Mouse (Mus musculus) kidney, postnatal 14 days (tissue): ENCODE data around the gene Rtl8b.
A peak's percentile ranks its signal among the peaks of the same experiment; 100 is the strongest.
"Not testable (repeated sequence)": the region's sequence is repeated elsewhere in the genome, so short reads cannot be mapped to it uniquely, and the experiment has no call there.

Source experiments
- DNase-seq: peaks from one replicate; pipeline ENCODE4 v3.0.0; 2022; ENCODE audit warnings: mixed read lengths

Gene Rtl8b

GRCm38 (mm10) chrX:53670294-53670693 is at the start of gene Rtl8b:
Gene Rtl8b (minus strand): TSS chrX:53670408.
- DNase-seq, result peak; percentile 87

- peak; percentile 31 for DNase-seq
These were observed 46.3 kb upstream of the Rtl8b start for GRCm38 (mm10) chrX:53716323-53717182.

DNA sequence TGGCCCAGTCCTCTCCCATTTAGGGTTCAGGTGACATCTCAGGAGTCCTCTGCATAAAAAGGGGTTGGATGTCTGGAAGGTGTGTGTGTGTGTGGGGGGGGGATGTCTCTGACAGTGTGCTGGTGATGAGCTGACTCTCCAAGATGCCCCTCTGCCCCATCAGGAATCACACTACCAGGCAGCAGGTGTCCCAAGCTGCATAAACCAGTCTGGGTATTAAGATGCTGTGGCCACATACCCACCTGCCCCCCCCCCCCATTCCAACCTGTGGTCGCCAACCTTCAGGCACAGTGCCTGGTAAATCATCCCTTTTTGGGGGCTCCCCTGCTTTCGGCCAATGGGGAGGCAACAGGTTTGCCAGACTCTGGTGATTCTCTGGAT is 45.7 kb upstream of the Rtl8b start:
- DNase-seq, result no peak

DNA sequence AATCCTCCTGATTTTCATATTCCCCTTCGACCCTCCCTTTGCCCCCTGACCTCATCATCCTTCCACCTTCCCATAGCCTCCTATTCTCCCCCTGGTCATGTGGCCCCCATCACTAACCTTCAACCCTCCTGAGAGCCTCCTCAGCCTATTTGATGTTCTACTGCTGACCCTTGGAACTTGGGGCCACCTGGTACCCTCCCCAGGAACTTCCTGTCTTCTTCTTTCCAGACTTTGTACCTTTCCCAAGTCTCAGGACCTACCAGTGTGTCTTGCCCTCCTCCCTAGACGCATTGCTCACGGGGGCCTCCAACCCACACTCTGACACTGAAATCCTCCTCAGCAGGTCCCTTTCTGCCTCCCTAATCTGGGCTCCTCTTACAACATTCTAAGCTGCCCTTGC is 32.5 kb upstream of the Rtl8b start:
- DNase-seq, result no peak

DNA sequence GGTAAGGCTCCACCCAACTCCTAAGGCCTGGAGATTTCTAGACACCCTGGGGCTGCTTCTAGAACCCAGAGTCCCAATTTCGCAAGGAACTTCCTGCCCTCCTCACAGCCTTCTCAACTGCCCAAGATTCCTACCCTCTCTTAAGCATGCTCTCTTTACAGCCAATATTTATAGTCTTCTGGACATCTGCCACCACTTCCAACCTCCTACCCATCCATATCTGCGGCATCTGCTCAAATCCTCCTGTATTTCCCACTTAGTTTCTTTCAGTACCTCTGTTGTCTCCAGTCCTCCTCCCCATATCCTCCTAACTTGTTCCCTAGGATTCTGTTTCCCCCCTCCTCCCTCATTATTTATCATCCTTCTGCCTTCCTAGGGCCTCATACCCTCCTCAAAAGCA is 29.0 kb upstream of the Rtl8b start:
- DNase-seq, result no peak

- no peak for DNase-seq
These were observed 24.0 kb upstream of the Rtl8b start for GRCm38 (mm10) chrX:53694008-53694777.

- no peak for DNase-seq
These were observed 22.9 kb upstream of the Rtl8b start for GRCm38 (mm10) chrX:53693141-53693540.

- DNase-seq, result no peak
These were observed 21.9 kb upstream of the Rtl8b start for GRCm38 (mm10) chrX:53692065-53692464.

DNA sequence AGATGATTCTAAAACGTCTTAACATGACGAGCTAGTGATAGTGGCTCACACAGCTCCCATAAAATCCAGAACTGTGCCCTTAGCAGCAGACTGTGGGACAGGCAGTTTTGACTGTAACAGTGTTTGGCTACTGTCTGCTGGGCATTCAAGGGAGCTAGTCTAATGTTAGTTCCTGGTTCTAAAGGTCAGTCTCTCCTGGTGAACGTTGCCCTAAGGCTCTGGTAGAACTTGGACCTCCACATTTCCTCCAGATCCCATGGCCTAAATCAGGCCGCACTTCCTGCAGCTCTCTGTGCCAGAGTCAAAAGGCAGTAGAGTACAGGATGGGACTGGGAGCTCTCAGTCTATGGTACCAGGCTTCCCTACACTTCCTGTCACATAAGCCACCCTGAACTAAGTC is 14.5 kb upstream of the Rtl8b start:
- DNase-seq, result peak; percentile 4

DNA sequence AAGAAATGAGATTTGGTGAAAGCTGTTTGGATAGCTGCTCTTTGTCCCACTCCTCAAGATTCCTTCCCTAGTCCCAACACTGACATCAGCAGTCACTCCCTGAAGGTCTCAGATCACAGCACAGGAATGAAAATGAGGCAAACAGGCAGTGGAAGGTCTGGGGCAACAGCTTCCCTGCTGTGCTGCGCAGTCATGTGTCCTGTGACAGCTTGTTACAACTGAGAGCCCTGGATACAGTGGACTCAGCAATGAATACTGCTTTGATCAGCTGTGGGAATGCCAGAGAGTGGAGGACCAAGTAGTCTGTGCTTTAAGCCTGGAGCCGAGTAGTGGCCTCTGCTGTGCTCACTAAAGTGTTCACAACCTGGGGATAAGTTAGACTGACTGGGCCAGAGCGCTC is 12.4 kb upstream of the Rtl8b start:
- DNase-seq, result not testable (repeated sequence)

GRCm38 (mm10) chrX:53676943-53677342 is 6.7 kb upstream of the Rtl8b start:
- peak; percentile 60 for DNase-seq

DNA sequence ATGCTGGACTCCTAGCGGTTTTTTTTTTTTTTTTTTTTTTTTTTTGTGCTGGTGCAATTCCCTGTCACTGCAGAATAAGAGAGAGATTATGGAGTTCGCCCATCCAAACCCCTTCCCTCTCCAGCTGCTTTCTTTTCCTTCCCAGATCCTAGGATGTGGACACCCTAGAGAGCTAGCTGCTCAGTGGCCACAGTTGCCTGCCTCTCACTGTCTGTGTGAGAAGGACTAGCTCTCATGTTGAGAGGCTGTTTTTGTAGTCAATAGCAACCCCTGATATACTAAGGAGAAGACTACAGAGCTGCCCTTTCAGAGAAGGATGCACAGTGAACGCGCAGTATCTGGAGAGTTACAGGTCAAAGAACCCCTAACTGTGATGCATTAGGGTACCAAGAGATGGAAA is 488 bp upstream of the Rtl8b start:
- DNase-seq, result not testable (repeated sequence)

GRCm38 (mm10) chrX:53669557-53670270 is 494 bp downstream of the Rtl8b start:
- DNase-seq, result not testable (repeated sequence)

DNA sequence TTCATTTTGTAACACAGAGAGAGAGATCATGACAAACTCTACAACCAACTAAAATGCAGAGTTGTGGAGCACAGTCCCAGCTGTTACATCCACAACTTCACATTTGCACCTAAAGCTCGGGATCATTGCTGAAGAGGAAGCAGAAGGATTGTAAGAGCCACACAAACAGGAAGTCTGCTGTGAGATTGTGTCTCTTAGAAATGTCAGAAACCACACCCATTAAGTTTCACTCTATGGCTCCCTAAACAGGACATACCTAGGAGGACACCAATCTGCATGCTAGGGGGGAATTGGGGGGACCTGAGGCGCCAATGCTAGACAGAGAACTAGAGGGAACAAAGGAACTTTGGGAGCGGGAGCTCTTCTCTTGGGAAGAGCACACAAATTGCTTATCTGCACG is 17.3 kb downstream of the Rtl8b start:
- not testable (repeated sequence) for DNase-seq

- DNase-seq, result no peak
These were observed 24.3 kb downstream of the Rtl8b start for GRCm38 (mm10) chrX:53645885-53646284.

GRCm38 (mm10) chrX:53642980-53643961 is 26.9 kb downstream of the Rtl8b start, which contains the start of gene Rtl8a:
Gene Rtl8a (minus strand): TSS chrX:53643682.
- DNase-seq, result peak; percentile 89

GRCm38 (mm10) chrX:53642604-53642979 is 27.6 kb downstream of the Rtl8b start:
- not testable (repeated sequence) for DNase-seq

DNA sequence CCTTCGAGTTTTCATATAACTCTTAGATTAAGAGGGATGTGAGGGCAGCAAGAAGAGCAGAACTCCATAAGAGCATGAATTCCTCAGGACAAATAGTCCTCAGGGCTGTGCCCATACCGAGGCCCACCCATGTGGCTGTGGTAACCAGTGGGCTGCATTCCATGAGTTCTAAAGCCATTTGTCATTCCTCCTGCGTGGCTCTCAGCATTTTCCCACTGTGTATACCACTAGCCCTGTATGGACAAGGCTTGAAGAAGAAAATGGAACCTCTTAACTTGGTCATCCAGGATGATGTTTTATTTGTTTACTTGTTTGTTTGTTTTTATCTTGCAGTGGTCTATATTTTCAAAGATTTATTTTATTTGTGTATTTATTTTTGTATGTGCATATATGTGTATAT is 32.1 kb downstream of the Rtl8b start:
- not testable (repeated sequence) for DNase-seq
